Mouse (Mus musculus): ENCODE measurements around the gene Olfr104-ps. TPM values are rescaled to one million over a fixed set of nuclear protein-coding genes. Genes with fewer than 3 reads are reported as not detected.

Gene Olfr104-ps
- polyA plus RNA-seq, 1 experiment from 2014 or later = not detected

Other genes starting within 250 kb of the Olfr104-ps start
- not detected in 2 replicates for gene Olfr92, start 239.5 kb upstream of the Olfr104-ps start, polyA plus RNA-seq (2014; fragmentation: Nextera tagmentation; extraction: Ambion mirVana)
- not detected in 2 replicates for gene Olfr93, start 198.1 kb upstream of the Olfr104-ps start, polyA plus RNA-seq (2014; fragmentation: Nextera tagmentation; extraction: Ambion mirVana)
- not detected in 2 replicates for gene Ubd, start 165.7 kb upstream of the Olfr104-ps start, polyA plus RNA-seq (2014; fragmentation: Nextera tagmentation; extraction: Ambion mirVana)
- not detected in 2 replicates for gene Olfr94, start 158.6 kb upstream of the Olfr104-ps start, polyA plus RNA-seq (2014; fragmentation: Nextera tagmentation; extraction: Ambion mirVana)
- not detected in 2 replicates for gene Olfr95, start 146.5 kb upstream of the Olfr104-ps start, polyA plus RNA-seq (2014; fragmentation: Nextera tagmentation; extraction: Ambion mirVana)
- gene Olfr96, start 139.4 kb upstream of the Olfr104-ps start, polyA plus RNA-seq (2014; fragmentation: Nextera tagmentation; extraction: Ambion mirVana) = not detected in 2 replicates
- not detected in 2 replicates for gene Olfr97, start 122.3 kb upstream of the Olfr104-ps start, polyA plus RNA-seq (2014; fragmentation: Nextera tagmentation; extraction: Ambion mirVana)
- gene Olfr98, start 95.8 kb upstream of the Olfr104-ps start, polyA plus RNA-seq (2014; fragmentation: Nextera tagmentation; extraction: Ambion mirVana) = not detected in 2 replicates
- 0.80 and 1.1 TPM in 2 replicates for gene H2-M3, start 89.4 kb upstream of the Olfr104-ps start, polyA plus RNA-seq (2014; fragmentation: Nextera tagmentation; extraction: Ambion mirVana)
- not detected in 2 replicates for gene Olfr99, start 76.1 kb upstream of the Olfr104-ps start, polyA plus RNA-seq (2014; fragmentation: Nextera tagmentation; extraction: Ambion mirVana)
- gene Olfr101, start 55.3 kb upstream of the Olfr104-ps start, polyA plus RNA-seq (2014; fragmentation: Nextera tagmentation; extraction: Ambion mirVana) = not detected in 2 replicates
- gene Olfr102, start 42.5 kb upstream of the Olfr104-ps start, polyA plus RNA-seq (2014; fragmentation: Nextera tagmentation; extraction: Ambion mirVana) = not detected in 2 replicates
- gene Olfr103, start 19.9 kb upstream of the Olfr104-ps start, polyA plus RNA-seq (2014; fragmentation: Nextera tagmentation; extraction: Ambion mirVana) = not detected in 2 replicates
- gene Olfr105-ps, start 19.5 kb downstream of the Olfr104-ps start, polyA plus RNA-seq (2014; fragmentation: Nextera tagmentation; extraction: Ambion mirVana) = not detected in 2 replicates
- gene Olfr106-ps, start 30.8 kb downstream of the Olfr104-ps start, polyA plus RNA-seq (2014; fragmentation: Nextera tagmentation; extraction: Ambion mirVana) = not detected in 2 replicates
- gene Olfr107, start 39.6 kb downstream of the Olfr104-ps start, polyA plus RNA-seq (2014; fragmentation: Nextera tagmentation; extraction: Ambion mirVana) = not detected in 2 replicates
- not detected in 2 replicates for gene Olfr108, start 85.9 kb downstream of the Olfr104-ps start, polyA plus RNA-seq (2014; fragmentation: Nextera tagmentation; extraction: Ambion mirVana)
- not detected in 2 replicates for gene Olfr109, start 99.3 kb downstream of the Olfr104-ps start, polyA plus RNA-seq (2014; fragmentation: Nextera tagmentation; extraction: Ambion mirVana)
- gene H2-M2, start 124.0 kb downstream of the Olfr104-ps start, polyA plus RNA-seq (2014; fragmentation: Nextera tagmentation; extraction: Ambion mirVana) = not detected in 2 replicates
- not detected in 2 replicates for gene Olfr110, start 132.9 kb downstream of the Olfr104-ps start, polyA plus RNA-seq (2014; fragmentation: Nextera tagmentation; extraction: Ambion mirVana)
- not detected in 2 replicates for gene Olfr111, start 148.4 kb downstream of the Olfr104-ps start, polyA plus RNA-seq (2014; fragmentation: Nextera tagmentation; extraction: Ambion mirVana)
- not detected in 2 replicates for gene Olfr112, start 209.9 kb downstream of the Olfr104-ps start, polyA plus RNA-seq (2014; fragmentation: Nextera tagmentation; extraction: Ambion mirVana)
- not detected in 2 replicates for gene Olfr113, start 218.1 kb downstream of the Olfr104-ps start, polyA plus RNA-seq (2014; fragmentation: Nextera tagmentation; extraction: Ambion mirVana)
- gene Olfr114, start 233.2 kb downstream of the Olfr104-ps start, polyA plus RNA-seq (2014; fragmentation: Nextera tagmentation; extraction: Ambion mirVana) = not detected in 2 replicates